Mouse (Mus musculus) mature B cell (primary cell): ENCODE data around the gene Myo1f.

Experiments
- in situ Hi-C: fragments of 300-500 bp; cut with MboI; formaldehyde crosslinking; loops from 2 replicates; pipeline ENCODE4 v1.14.3; 2019

The Myo1f gene

GRCm38 (mm10) chr17:33649781-33650475, 94.4 kb downstream of the Myo1f start:
- in situ Hi-C loops: no loop called here
